Mouse (Mus musculus) liver, postnatal 0 days (tissue): ENCODE measurements at regions not wholly inside any gene's neighbourhood (a gene's known extent, or its start where the extent isn't known, plus 50 kb on each side); places are given as distances from the start of the nearest gene placed in this dataset.
A peak's percentile ranks its signal among the peaks of the same experiment; 100 is the strongest.

ENCODE experiments used
- ATAC-seq: fragments of 200-750 bp; cut with Nextera tagmentation; 2 replicates; pipeline ENCODE4 v1.8.0; 2017; ENCODE audit warnings: mild to moderate bottlenecking, moderate library complexity
- DNase-seq: peaks from one replicate; pipeline ENCODE4 v3.0.0-alpha.2; 2016
- H3K27ac ChIP-seq: fragments of 300-500 bp; sonication (generic); 2 replicates; pipeline ENCODE4 v1.5.1; 2014; ENCODE audit warnings: antibody characterized with exemption, moderate library complexity, mild to moderate bottlenecking, low read depth
- H3K27me3 ChIP-seq: fragments of 300-500 bp; sonication (generic); 2 replicates; pipeline ENCODE4 v1.6.1; 2014; ENCODE audit warnings: low read length, control low read depth, mixed read lengths; ENCODE audit not compliant: insufficient read depth
- H3K36me3 ChIP-seq: fragments of 300-500 bp; sonication (generic); replicated peaks from 2 replicates; pipeline ENCODE4 v1.6.1; 2014; ENCODE audit warnings: mild to moderate bottlenecking, control low read depth, low read length, moderate library complexity, mixed read lengths; ENCODE audit not compliant: insufficient read depth
- H3K4me1 ChIP-seq: fragments of 300-500 bp; sonication (generic); 2 replicates; pipeline ENCODE4 v1.6.1; 2014; ENCODE audit warnings: antibody characterized with exemption, mild to moderate bottlenecking, control low read depth; ENCODE audit not compliant: insufficient read depth
- H3K4me2 ChIP-seq: fragments of 300-500 bp; sonication (generic); 2 replicates; pipeline ENCODE4 v1.6.1; 2014; ENCODE audit warnings: low read depth, mild to moderate bottlenecking, low read length, moderate library complexity, mixed read lengths
- H3K4me3 ChIP-seq: fragments of 300-500 bp; sonication (generic); 2 replicates; pipeline ENCODE4 v1.5.1; 2014; ENCODE audit warnings: low read depth, low read length
- H3K9ac ChIP-seq: fragments of 300-500 bp; sonication (generic); replicated peaks from 2 replicates; pipeline ENCODE4 v1.6.1; 2014; ENCODE audit warnings: mild to moderate bottlenecking, moderate library complexity
- H3K9me3 ChIP-seq: fragments of 300-500 bp; sonication (generic); 2 replicates; pipeline ENCODE4 v1.6.1; 2016; ENCODE audit warnings: mild to moderate bottlenecking, control low read depth, low read length, mixed read lengths
- CTCF ChIP-seq: sonication (generic); IDR thresholded peaks from 2 replicates; pipeline ENCODE4 v1.5.1; 2016; ENCODE audit warnings: antibody characterized with exemption, low read depth
- EP300 ChIP-seq: IDR thresholded peaks from 2 replicates; pipeline ENCODE4 v1.6.1; 2016; ENCODE audit warnings: antibody characterized with exemption, low read depth, mild to moderate bottlenecking
- WGBS: fragments of 180-500 bp; shearing (Covaris S2); extraction: QIAGEN DNeasy Blood & Tissue Kit; methylation state at CpG from one replicate; pipeline ENCODE4 v1.1.7; 2014; ENCODE audit not compliant: insufficient replicate concordance; 5-methylcytosine and 5-hydroxymethylcytosine counted together

GRCm38 (mm10) chr13:111860931-111861330 is 52.1 kb upstream of the Map3k1 start:
- ATAC-seq (no peak), DNase-seq (no peak)
- Histone ChIP-seq H3K4me2 (no peak overlapping the region), H3K9ac (no peak overlapping the region), H3K27me3 (no peaks in the 10 kb centered on the region), H3K9me3 (no peaks in the 10 kb centered on the region), H3K4me3 (no peak overlapping the region), H3K27ac (no peak overlapping the region), H3K36me3 (no peaks in the 10 kb centered on the region), H3K4me1 (peaks cover 7% of the 10 kb centered on the region; the same call in 1 of the 2 replicates)
- TF ChIP-seq EP300: no peak
- no peak for TF ChIP-seq CTCF
- 81% methylated on average over 3 of the region's 3 CpGs for WGBS

- H3K9me3 ChIP-seq: no peaks in the 10 kb centered on the region
- peaks cover 7% of the 10 kb centered on the region; the same call in 1 of the 2 replicates for H3K4me1 ChIP-seq
- 65% methylated on average over 8 of the region's 8 CpGs for WGBS
- no peak overlapping the region for H3K4me3 ChIP-seq
- H3K27me3 ChIP-seq: no peaks in the 10 kb centered on the region
- no peaks in the 10 kb centered on the region for H3K36me3 ChIP-seq
- H3K9ac ChIP-seq: no peak overlapping the region
- no peak overlapping the region for H3K4me2 ChIP-seq
- ATAC-seq (peak; percentile 94), DNase-seq (no peak)
- TF ChIP-seq EP300 (no peak), CTCF (no peak)
- H3K27ac ChIP-seq: peak overlapping the region; percentile 26; the same call in 1 of the 2 replicates
Observed at GRCm38 (mm10) chr13:111862316-111862715, 53.5 kb upstream of the Map3k1 start.

- Histone ChIP-seq H3K4me2 (no peak overlapping the region), H3K36me3 (no peaks in the 10 kb centered on the region), H3K27ac (no peak overlapping the region), H3K4me3 (no peak overlapping the region), H3K27me3 (no peaks in the 10 kb centered on the region), H3K4me1 (peaks cover 23% of the 10 kb centered on the region), H3K9me3 (no peaks in the 10 kb centered on the region), H3K9ac (no peak overlapping the region)
- 92% methylated on average over 7 of the region's 7 CpGs for WGBS
- no peak for TF ChIP-seq CTCF
- DNase-seq (no peak), ATAC-seq (no peak)
Observed at GRCm38 (mm10) chr13:111865956-111866355, 57.2 kb upstream of the Map3k1 start.

GRCm38 (mm10) chr13:111867261-111867660 is 58.5 kb upstream of the Map3k1 start:
- Histone ChIP-seq H3K4me2 (peak overlapping the region; percentile 62), H3K4me1 (peaks cover 21% of the 10 kb centered on the region), H3K4me3 (no peak overlapping the region), H3K9ac (no peak overlapping the region), H3K27me3 (no peaks in the 10 kb centered on the region), H3K36me3 (no peaks in the 10 kb centered on the region), H3K9me3 (no peaks in the 10 kb centered on the region), H3K27ac (peak overlapping the region; percentile 82)
- ATAC-seq (no peak), DNase-seq (no peak)
- TF ChIP-seq EP300: no peak
- no peak for TF ChIP-seq CTCF
- 68% methylated on average over 2 of the region's 2 CpGs for WGBS

GRCm38 (mm10) chr13:111867763-111868725 is 59.3 kb upstream of the Map3k1 start:
- WGBS: 23% methylated on average over 31 of the region's 31 CpGs
- Histone ChIP-seq H3K4me1 (peaks cover 23% of the 10 kb centered on the region), H3K27ac (peak overlapping the region; percentile 82), H3K36me3 (no peaks in the 10 kb centered on the region), H3K9ac (0 out of 2 replicates have a peak overlapping the region, but pooled peaks have one; percentile 11), H3K4me2 (peak overlapping the region; percentile 62), H3K9me3 (no peaks in the 10 kb centered on the region), H3K4me3 (peak overlapping the region; percentile 26), H3K27me3 (no peaks in the 10 kb centered on the region)
- TF ChIP-seq EP300: no peak
- TF ChIP-seq CTCF: 0 out of 2 replicates have a peak, but pooled peaks have one; percentile 3
- ATAC-seq (peak; percentile 60), DNase-seq (peak; percentile 68)

- no peaks in the 10 kb centered on the region for H3K36me3 ChIP-seq
- H3K27ac ChIP-seq: peak overlapping the region; percentile 82; the same call in 1 of the 2 replicates
- WGBS: 66% methylated on average over 3 of the region's 3 CpGs
Observed at GRCm38 (mm10) chr13:111868947-111869346, 60.2 kb upstream of the Map3k1 start.

More at GRCm38 (mm10) chr13:111868947-111869346, 60.2 kb upstream of the Map3k1 start:
- peaks cover 23% of the 10 kb centered on the region for H3K4me1 ChIP-seq
- DNase-seq: no peak
- no peaks in the 10 kb centered on the region for H3K9me3 ChIP-seq
- TF ChIP-seq CTCF (no peak), EP300 (no peak)
- no peaks in the 10 kb centered on the region for H3K27me3 ChIP-seq
- peak overlapping the region; percentile 62 for H3K4me2 ChIP-seq
- no peak overlapping the region for H3K4me3 ChIP-seq
- no peak for ATAC-seq
- no peak overlapping the region for H3K9ac ChIP-seq
